Mouse (Mus musculus): ENCODE measurements at regions not wholly inside any gene's neighbourhood (a gene's known extent, or its start where the extent isn't known, plus 50 kb on each side); places are given as distances from the start of the nearest gene placed in this dataset.

GRCm38 (mm10) chr2:79111673-79112072 is 143.6 kb upstream of the Itga4 start:
- no peak for DNase-seq (ENCODE audit: low spot score)
- no peaks in the 10 kb centered on the region for H3K27me3 ChIP-seq (replicated peaks; ENCODE audit: low read depth, poor library complexity, severe bottlenecking)
- H3K4me1 ChIP-seq: no peaks in the 10 kb centered on the region
- H3K9me3 ChIP-seq: no peaks in the 10 kb centered on the region
- H3K4me3 ChIP-seq: no peak overlapping the region
- no peak overlapping the region for H3K27ac ChIP-seq (replicated peaks)
- no peaks in the 10 kb centered on the region for H3K36me3 ChIP-seq (replicated peaks)
- WGBS: 91% methylated on average over 1 of the region's 1 CpGs

- no peak overlapping the region for H3K4me3 ChIP-seq
- no peaks in the 10 kb centered on the region for H3K27me3 ChIP-seq (replicated peaks; ENCODE audit: low read depth, poor library complexity, severe bottlenecking)
- DNase-seq (ENCODE audit: low spot score): no peak
- WGBS: 93% methylated on average over 1 of the region's 1 CpGs
- no peaks in the 10 kb centered on the region for H3K9me3 ChIP-seq
- no peaks in the 10 kb centered on the region for H3K36me3 ChIP-seq (replicated peaks)
- no peaks in the 10 kb centered on the region for H3K4me1 ChIP-seq
- no peak overlapping the region for H3K27ac ChIP-seq (replicated peaks)
These were observed 143.2 kb upstream of the Itga4 start for GRCm38 (mm10) chr2:79112076-79112475.

- no peaks in the 10 kb centered on the region for H3K4me1 ChIP-seq
- no peaks in the 10 kb centered on the region for H3K27me3 ChIP-seq (replicated peaks; ENCODE audit: low read depth, poor library complexity, severe bottlenecking)
- no peak overlapping the region for H3K4me3 ChIP-seq
- no peaks in the 10 kb centered on the region for H3K9me3 ChIP-seq
- WGBS: 89% methylated on average over 6 of the region's 6 CpGs
- DNase-seq (ENCODE audit: low spot score): no peak
- H3K36me3 ChIP-seq (replicated peaks): no peaks in the 10 kb centered on the region
- H3K27ac ChIP-seq (replicated peaks): no peak overlapping the region
These were observed 134.4 kb upstream of the Itga4 start for GRCm38 (mm10) chr2:79120610-79121345.

GRCm38 (mm10) chr2:79122530-79122929 is 132.7 kb upstream of the Itga4 start:
- no peaks in the 10 kb centered on the region for H3K27me3 ChIP-seq (replicated peaks; ENCODE audit: low read depth, poor library complexity, severe bottlenecking)
- H3K36me3 ChIP-seq (replicated peaks): no peaks in the 10 kb centered on the region
- H3K4me1 ChIP-seq: no peaks in the 10 kb centered on the region
- H3K27ac ChIP-seq (replicated peaks): no peak overlapping the region
- H3K4me3 ChIP-seq: no peak overlapping the region
- no peaks in the 10 kb centered on the region for H3K9me3 ChIP-seq
- no peak for DNase-seq (ENCODE audit: low spot score)

GRCm38 (mm10) chr2:79124272-79124976 is 130.8 kb upstream of the Itga4 start:
- 83% methylated on average over 5 of the region's 5 CpGs for WGBS
- H3K36me3 ChIP-seq (replicated peaks): no peaks in the 10 kb centered on the region
- H3K4me3 ChIP-seq: no peak overlapping the region
- no peaks in the 10 kb centered on the region for H3K9me3 ChIP-seq
- DNase-seq (ENCODE audit: low spot score): no peak
- no peak overlapping the region for H3K27ac ChIP-seq (replicated peaks)
- H3K27me3 ChIP-seq (replicated peaks; ENCODE audit: low read depth, poor library complexity, severe bottlenecking): no peaks in the 10 kb centered on the region
- H3K4me1 ChIP-seq: no peaks in the 10 kb centered on the region

GRCm38 (mm10) chr2:79126170-79126879 is 128.9 kb upstream of the Itga4 start:
- H3K36me3 ChIP-seq (replicated peaks): no peaks in the 10 kb centered on the region
- no peaks in the 10 kb centered on the region for H3K27me3 ChIP-seq (replicated peaks; ENCODE audit: low read depth, poor library complexity, severe bottlenecking)
- DNase-seq (ENCODE audit: low spot score): no peak
- H3K9me3 ChIP-seq: no peaks in the 10 kb centered on the region
- no peak overlapping the region for H3K27ac ChIP-seq (replicated peaks)
- H3K4me3 ChIP-seq: no peak overlapping the region
- WGBS: 53% methylated on average over 6 of the region's 6 CpGs
- no peaks in the 10 kb centered on the region for H3K4me1 ChIP-seq

GRCm38 (mm10) chr2:79126996-79127741 is 128.1 kb upstream of the Itga4 start:
- H3K27ac ChIP-seq (replicated peaks): no peak overlapping the region
- no peak overlapping the region for H3K4me3 ChIP-seq
- H3K36me3 ChIP-seq (replicated peaks): no peaks in the 10 kb centered on the region
- H3K4me1 ChIP-seq: no peaks in the 10 kb centered on the region
- 76% methylated on average over 6 of the region's 6 CpGs for WGBS
- H3K9me3 ChIP-seq: no peaks in the 10 kb centered on the region
- DNase-seq (ENCODE audit: low spot score): no peak
- no peaks in the 10 kb centered on the region for H3K27me3 ChIP-seq (replicated peaks; ENCODE audit: low read depth, poor library complexity, severe bottlenecking)

GRCm38 (mm10) chr2:79127822-79128221 is 127.4 kb upstream of the Itga4 start:
- DNase-seq (ENCODE audit: low spot score): no peak
- H3K9me3 ChIP-seq: no peaks in the 10 kb centered on the region
- WGBS: 80% methylated on average over 1 of the region's 1 CpGs

GRCm38 (mm10) chr2:79130660-79131059 is 124.6 kb upstream of the Itga4 start:
- Histone ChIP-seq H3K27me3 (replicated peaks; ENCODE audit: low read depth, poor library complexity, severe bottlenecking) (no peaks in the 10 kb centered on the region), H3K4me3 (no peak overlapping the region), H3K4me1 (no peaks in the 10 kb centered on the region), H3K27ac (replicated peaks) (no peak overlapping the region), H3K9me3 (no peaks in the 10 kb centered on the region), H3K36me3 (replicated peaks) (no peaks in the 10 kb centered on the region)
- DNase-seq (ENCODE audit: low spot score): no peak
- 92% methylated on average over 7 of the region's 7 CpGs for WGBS

More at GRCm38 (mm10) chr2:79127822-79128221, 127.4 kb upstream of the Itga4 start:
- no peaks in the 10 kb centered on the region for H3K27me3 ChIP-seq (replicated peaks; ENCODE audit: low read depth, poor library complexity, severe bottlenecking)
- no peak overlapping the region for H3K4me3 ChIP-seq
- no peaks in the 10 kb centered on the region for H3K36me3 ChIP-seq (replicated peaks)
- no peaks in the 10 kb centered on the region for H3K4me1 ChIP-seq
- no peak overlapping the region for H3K27ac ChIP-seq (replicated peaks)

GRCm38 (mm10) chr2:79131235-79131634 is 124.0 kb upstream of the Itga4 start:
- Histone ChIP-seq H3K4me3 (no peak overlapping the region), H3K27me3 (replicated peaks; ENCODE audit: low read depth, poor library complexity, severe bottlenecking) (no peaks in the 10 kb centered on the region), H3K9me3 (no peaks in the 10 kb centered on the region), H3K4me1 (no peaks in the 10 kb centered on the region), H3K36me3 (replicated peaks) (no peaks in the 10 kb centered on the region), H3K27ac (replicated peaks) (no peak overlapping the region)
- no peak for DNase-seq (ENCODE audit: low spot score)
- 78% methylated on average over 2 of the region's 2 CpGs for WGBS

GRCm38 (mm10) chr2:79131743-79132517 is 123.3 kb upstream of the Itga4 start:
- no peaks in the 10 kb centered on the region for H3K9me3 ChIP-seq
- WGBS: 77% methylated on average over 5 of the region's 5 CpGs
- DNase-seq (ENCODE audit: low spot score): no peak
- no peaks in the 10 kb centered on the region for H3K27me3 ChIP-seq (replicated peaks; ENCODE audit: low read depth, poor library complexity, severe bottlenecking)
- no peaks in the 10 kb centered on the region for H3K36me3 ChIP-seq (replicated peaks)
- H3K27ac ChIP-seq (replicated peaks): no peak overlapping the region
- no peak overlapping the region for H3K4me3 ChIP-seq
- no peaks in the 10 kb centered on the region for H3K4me1 ChIP-seq

GRCm38 (mm10) chr2:79132518-79132845 is 122.7 kb upstream of the Itga4 start:
- no peak for DNase-seq (ENCODE audit: low spot score)
- Histone ChIP-seq H3K9me3 (no peaks in the 10 kb centered on the region), H3K4me1 (no peaks in the 10 kb centered on the region), H3K36me3 (replicated peaks) (no peaks in the 10 kb centered on the region), H3K27me3 (replicated peaks; ENCODE audit: low read depth, poor library complexity, severe bottlenecking) (no peaks in the 10 kb centered on the region), H3K27ac (replicated peaks) (no peak overlapping the region), H3K4me3 (no peak overlapping the region)
- 81% methylated on average over 3 of the region's 3 CpGs for WGBS
